Mouse (Mus musculus) stomach, postnatal 0 days (tissue): ENCODE data around the gene Lzts3. TPM values are rescaled to one million over a fixed set of nuclear protein-coding genes. Genes with fewer than 3 reads are reported as not detected.

Source experiments
- ATAC-seq: fragments of 200-750 bp; cut with Nextera tagmentation; 2 replicates; pipeline ENCODE4 v1.8.0; 2017; ENCODE audit not compliant: low FRiP score, low TSS enrichment
- DNase-seq: peaks from one replicate; pipeline ENCODE4 v3.0.0-alpha.2; 2016; ENCODE audit warnings: low spot score
- H3K27ac ChIP-seq: fragments of 300-500 bp; sonication (generic); replicated peaks from 2 replicates; pipeline ENCODE4 v1.5.1; 2014; ENCODE audit warnings: mild to moderate bottlenecking, control low read depth
- H3K27me3 ChIP-seq: fragments of 300-500 bp; sonication (generic); 2 replicates; pipeline ENCODE4 v1.6.1; 2014; ENCODE audit warnings: low read length; ENCODE audit not compliant: control insufficient read depth, insufficient read depth
- H3K36me3 ChIP-seq: fragments of 300-500 bp; sonication (generic); 2 replicates; pipeline ENCODE4 v1.6.1; 2014; ENCODE audit warnings: low read length, mixed read lengths; ENCODE audit not compliant: control insufficient read depth, insufficient read depth
- H3K4me1 ChIP-seq: fragments of 300-500 bp; sonication (generic); replicated peaks from 2 replicates; pipeline ENCODE4 v1.6.1; 2014; ENCODE audit warnings: antibody characterized with exemption; ENCODE audit not compliant: control insufficient read depth, insufficient read depth
- H3K4me2 ChIP-seq: fragments of 300-500 bp; sonication (generic); replicated peaks from 2 replicates; pipeline ENCODE4 v1.6.1; 2014; ENCODE audit warnings: low read depth, mild to moderate bottlenecking, control low read depth, moderate library complexity
- H3K4me3 ChIP-seq: fragments of 300-500 bp; sonication (generic); 2 replicates; pipeline ENCODE4 v1.5.1; 2014; ENCODE audit warnings: low read depth, low read length, control low read depth
- H3K9ac ChIP-seq: fragments of 300-500 bp; sonication (generic); 2 replicates; pipeline ENCODE4 v1.6.1; 2014; ENCODE audit warnings: mild to moderate bottlenecking, low read length, control low read depth, mixed read lengths
- H3K9me3 ChIP-seq: fragments of 300-500 bp; sonication (generic); 2 replicates; pipeline ENCODE4 v1.6.1; 2016; ENCODE audit warnings: low read length; ENCODE audit not compliant: control insufficient read depth
- CTCF ChIP-seq: IDR thresholded peaks from 2 replicates; pipeline ENCODE4 v1.5.1; 2016; ENCODE audit warnings: antibody characterized with exemption, low read depth, mild to moderate bottlenecking, moderate library complexity
- EP300 ChIP-seq: optimal IDR thresholded peaks from 2 replicates; pipeline ENCODE3; 2016; ENCODE audit warnings: antibody characterized with exemption
- WGBS: fragments of 180-500 bp; shearing (Covaris S2); extraction: QIAGEN DNeasy Blood & Tissue Kit; methylation state at CpG from one replicate; pipeline ENCODE4 v1.1.7; 2014; 5-methylcytosine and 5-hydroxymethylcytosine counted together
- polyA plus RNA-seq: library from polyadenylated mRNA; unstranded; fragments of >200 nt; fragmentation: Nextera tagmentation; extraction: Ambion mirVana; gene quantifications from 2 replicates; pipeline ENCODE4 v1.2.1, GENCODE M21; 2015

The Lzts3 gene
- polyA plus RNA-seq, 1 experiment from 2014 or later = 3.1 TPM

DNA sequence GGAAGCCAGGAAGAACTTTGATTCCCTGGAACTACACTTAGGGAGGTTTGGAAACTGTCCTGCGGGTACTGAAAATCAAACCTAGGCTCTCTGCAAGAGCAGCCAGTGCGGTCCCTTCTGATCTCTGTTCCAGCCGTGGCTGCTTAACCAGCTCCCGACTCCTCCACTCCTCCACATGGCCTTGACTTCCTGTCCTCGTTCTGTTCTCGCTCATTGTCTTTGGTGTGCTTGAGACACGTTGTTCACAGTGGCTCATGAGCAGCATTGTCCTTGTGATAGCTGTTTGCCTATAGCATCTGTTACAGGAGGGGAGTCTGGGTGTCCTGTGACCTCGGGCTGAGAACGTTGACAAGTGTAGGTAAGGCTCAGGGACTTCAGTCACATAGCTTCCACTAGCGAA is 34.6 kb upstream of the Lzts3 start:
- WGBS = 89% methylated on average over 10 of the region's 10 CpGs
- no peak for DNase-seq
- peaks cover 36% of the 10 kb centered on the region for H3K36me3 ChIP-seq

DNA sequence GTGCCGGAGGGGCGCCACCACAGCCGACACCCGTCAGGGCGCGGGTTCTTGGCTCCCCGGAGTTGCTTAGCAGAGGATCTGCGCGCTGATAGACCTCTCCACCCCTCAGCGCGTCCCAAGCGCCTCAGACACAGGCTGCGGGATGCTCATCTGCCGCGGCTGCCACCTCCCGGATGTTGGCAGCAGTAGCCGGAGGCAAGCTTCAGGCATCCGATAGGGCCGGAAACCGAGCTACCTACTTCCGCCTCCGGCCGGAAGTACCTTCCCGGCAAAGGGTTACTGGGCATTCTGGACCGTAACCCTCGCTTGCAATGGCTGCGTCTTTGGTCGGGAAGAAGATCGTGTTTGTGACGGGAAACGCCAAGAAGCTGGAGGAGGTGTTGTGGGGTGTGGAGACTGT is 25.0 kb upstream of the Lzts3 start, which contains the start of gene Itpa:
Gene Itpa (plus strand): TSS at position 52 of the 400 bp plus-strand sequence.
- DNase-seq (peak; percentile 85), ATAC-seq (peak; percentile 78)
- peak; percentile 78 for TF ChIP-seq CTCF
- no peak for TF ChIP-seq EP300
- Histone ChIP-seq H3K9ac (peak within 1 kb of the TSS; percentile 71), H3K4me2 (peak within 1 kb of the TSS; percentile 84), H3K9me3 (no peaks in the 10 kb centered on the region), H3K4me3 (peak within 1 kb of the TSS; percentile 57), H3K27me3 (no peaks in the 10 kb centered on the region), H3K27ac (peak within 1 kb of the TSS; percentile 83), H3K36me3 (peaks cover 6% of the 10 kb centered on the region), H3K4me1 (peaks cover 9% of the 10 kb centered on the region; the same call in 1 of the 2 replicates)
- under 1% methylated on average over 31 of the region's 31 CpGs for WGBS

More for the DNA sequence above, 34.6 kb upstream of the Lzts3 start:
- Histone ChIP-seq H3K27me3 (no peaks in the 10 kb centered on the region), H3K4me2 (no peak overlapping the region), H3K4me3 (no peak overlapping the region), H3K9me3 (no peaks in the 10 kb centered on the region), H3K4me1 (no peaks in the 10 kb centered on the region), H3K9ac (no peak overlapping the region), H3K27ac (no peak overlapping the region)
- TF ChIP-seq EP300 = no peak
- no peak for TF ChIP-seq CTCF
- no peak for ATAC-seq

DNA sequence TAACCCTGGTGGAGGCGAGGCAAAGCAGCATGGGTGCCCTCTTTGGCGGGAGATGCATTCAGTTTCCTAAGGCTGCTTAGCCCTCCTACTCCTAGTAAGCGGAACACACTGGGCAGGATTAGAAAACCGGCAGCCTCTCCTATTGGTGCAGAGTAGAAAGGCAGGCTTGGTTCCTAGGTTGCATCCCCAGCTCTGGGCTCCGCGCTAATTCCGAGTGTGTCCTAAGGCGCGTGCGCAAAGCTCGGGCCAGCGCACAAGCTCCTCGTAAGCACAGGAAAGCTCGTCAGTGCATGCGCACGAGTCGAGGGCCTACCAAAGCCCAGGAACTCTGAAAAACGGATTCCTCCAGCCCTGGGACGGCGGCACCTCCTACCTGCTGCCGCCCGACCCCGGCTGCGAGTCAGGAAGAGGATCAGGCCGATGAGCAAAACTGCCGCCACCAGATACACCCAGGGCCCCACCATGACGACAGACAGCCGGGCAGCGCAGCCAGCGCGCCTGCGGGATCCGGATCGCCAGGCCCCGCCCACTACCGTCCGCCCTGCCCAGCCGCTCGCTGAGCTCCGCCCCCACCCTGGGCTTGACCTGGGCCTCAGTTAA is 21.6 kb upstream of the Lzts3 start, which contains the start of gene Ddrgk1:
Gene Ddrgk1 (minus strand): TSS at position 558 of the 600 bp plus-strand sequence.
- WGBS = under 1% methylated on average over 39 of the region's 40 CpGs

DNA sequence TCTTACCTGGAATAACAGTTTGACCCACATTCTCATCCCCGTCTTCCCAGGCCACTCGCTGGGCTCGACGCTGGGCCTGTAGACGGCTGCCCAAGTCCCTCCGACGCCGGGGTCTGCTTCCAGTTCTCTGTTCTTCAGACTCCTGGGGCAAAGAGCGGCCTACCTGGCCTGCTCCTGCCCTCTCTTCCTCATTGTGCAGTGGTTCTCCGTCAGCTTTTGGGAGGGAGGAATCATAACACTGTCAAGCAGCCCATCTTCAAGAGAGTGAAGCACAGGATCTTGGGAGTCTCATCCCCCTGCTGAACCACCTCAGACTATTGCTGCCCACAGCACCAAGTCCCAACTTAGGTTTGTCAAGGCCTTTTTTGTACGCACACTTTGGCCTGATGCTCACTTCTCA is 20.7 kb upstream of the Lzts3 start:
- Histone ChIP-seq H3K4me3 (0 out of 2 replicates have a peak overlapping the region, but pooled peaks have one; percentile 54), H3K9me3 (no peaks in the 10 kb centered on the region), H3K36me3 (peaks cover 17% of the 10 kb centered on the region), H3K27ac (no peak overlapping the region), H3K4me1 (peaks cover 7% of the 10 kb centered on the region; the same call in 1 of the 2 replicates), H3K4me2 (peak overlapping the region; percentile 70), H3K27me3 (no peaks in the 10 kb centered on the region), H3K9ac (peak overlapping the region; percentile 74)
- TF ChIP-seq EP300 (no peak), CTCF (no peak)
- DNase-seq (no peak), ATAC-seq (no peak)
- WGBS = 88% methylated on average over 11 of the region's 11 CpGs

More for the DNA sequence above, 21.6 kb upstream of the Lzts3 start, which contains the start of gene Ddrgk1:
- H3K27ac ChIP-seq = peak within 1 kb of the TSS; percentile 95
- peak within 1 kb of the TSS; percentile 70 for H3K4me2 ChIP-seq
- peak; percentile 96 for ATAC-seq
- TF ChIP-seq EP300 (no peak), CTCF (peak; percentile 59)
- H3K9ac ChIP-seq = peak within 1 kb of the TSS; percentile 74
- peaks cover 13% of the 10 kb centered on the region; the same call in 1 of the 2 replicates for H3K36me3 ChIP-seq
- peak within 1 kb of the TSS; percentile 54 for H3K4me3 ChIP-seq
- peak; percentile 92 for DNase-seq
- H3K4me1 ChIP-seq = peaks cover 9% of the 10 kb centered on the region; the same call in 1 of the 2 replicates
- H3K27me3 ChIP-seq = no peaks in the 10 kb centered on the region
- H3K9me3 ChIP-seq = no peaks in the 10 kb centered on the region

DNA sequence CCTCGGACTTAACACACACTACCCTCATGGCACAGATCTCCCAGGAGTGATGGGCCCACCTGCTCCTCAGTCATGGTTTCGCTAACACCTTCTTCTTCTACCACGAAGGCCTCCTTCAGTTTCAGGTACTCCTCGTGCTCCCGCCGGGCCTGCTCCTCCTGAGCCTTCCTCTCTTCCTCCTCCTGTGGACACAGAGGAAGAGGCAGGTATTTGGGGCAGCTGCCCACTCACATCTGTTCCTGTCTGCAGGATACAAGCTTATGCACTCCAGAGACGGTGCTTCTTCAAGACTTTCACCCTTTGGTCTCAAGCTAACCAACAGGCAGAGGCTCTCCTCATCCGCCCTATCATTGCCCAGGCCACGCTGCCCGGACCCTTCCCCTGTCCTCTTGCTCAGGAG is 15.9 kb upstream of the Lzts3 start:
- H3K4me3 ChIP-seq = no peak overlapping the region
- H3K27me3 ChIP-seq = no peaks in the 10 kb centered on the region
- 95% methylated on average over 10 of the region's 10 CpGs for WGBS
- ATAC-seq (no peak), DNase-seq (no peak)
- no peak overlapping the region for H3K4me2 ChIP-seq
- H3K36me3 ChIP-seq = peaks cover 31% of the 10 kb centered on the region
- no peaks in the 10 kb centered on the region for H3K9me3 ChIP-seq
- H3K9ac ChIP-seq = no peak overlapping the region
- TF ChIP-seq EP300 (no peak), CTCF (no peak)
- no peak overlapping the region for H3K27ac ChIP-seq
- peaks cover 2% of the 10 kb centered on the region; the same call in 1 of the 2 replicates for H3K4me1 ChIP-seq

DNA sequence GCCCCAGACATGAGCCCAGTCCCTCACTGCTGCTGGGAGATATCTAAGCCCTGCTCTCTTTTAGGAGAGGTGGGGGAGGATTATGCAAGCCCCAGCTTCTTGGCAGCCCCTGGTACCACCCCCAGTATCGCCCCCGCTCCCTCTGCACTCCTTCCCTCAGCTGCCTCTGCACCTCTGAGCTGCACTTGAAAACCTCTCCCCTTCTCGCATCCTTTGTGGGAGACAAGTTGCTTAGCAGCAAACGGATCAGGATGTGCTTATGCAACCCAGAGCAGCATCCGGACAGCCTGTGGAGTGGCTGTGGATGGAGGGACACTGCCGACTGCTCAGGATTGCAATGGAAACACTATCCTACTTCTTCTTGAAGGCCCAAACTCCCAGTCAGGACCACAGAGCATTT is 14.9 kb upstream of the Lzts3 start:
- DNase-seq (no peak), ATAC-seq (no peak)
- H3K9me3 ChIP-seq = no peaks in the 10 kb centered on the region
- H3K27ac ChIP-seq = no peak overlapping the region
- TF ChIP-seq EP300 (no peak), CTCF (no peak)
- H3K4me3 ChIP-seq = no peak overlapping the region
- H3K9ac ChIP-seq = no peak overlapping the region
- no peaks in the 10 kb centered on the region for H3K4me1 ChIP-seq
- WGBS = 82% methylated on average over 6 of the region's 6 CpGs
- no peaks in the 10 kb centered on the region for H3K27me3 ChIP-seq
- no peak overlapping the region for H3K4me2 ChIP-seq
- H3K36me3 ChIP-seq = peaks cover 32% of the 10 kb centered on the region
